Mouse (Mus musculus) testis, adult 2 months (tissue): ENCODE data around the gene Casp3.

ENCODE experiments used
- CTCF ChIP-seq: fragments of 200-500 bp; IDR thresholded peaks from 2 replicates; pipeline ENCODE4 v1.5.1; 2012; ENCODE audit warnings: low read depth, mild to moderate bottlenecking, inconsistent platforms, low read length, moderate library complexity; ENCODE audit not compliant: control insufficient read depth, insufficient read depth, insufficient replicate concordance
- POLR2A ChIP-seq: fragments of 200-500 bp; IDR thresholded peaks from 2 replicates; pipeline ENCODE4 v1.6.1; 2012; ENCODE audit warnings: low read depth, mild to moderate bottlenecking, inconsistent platforms, low read length, moderate library complexity; ENCODE audit not compliant: control insufficient read depth

DNA sequence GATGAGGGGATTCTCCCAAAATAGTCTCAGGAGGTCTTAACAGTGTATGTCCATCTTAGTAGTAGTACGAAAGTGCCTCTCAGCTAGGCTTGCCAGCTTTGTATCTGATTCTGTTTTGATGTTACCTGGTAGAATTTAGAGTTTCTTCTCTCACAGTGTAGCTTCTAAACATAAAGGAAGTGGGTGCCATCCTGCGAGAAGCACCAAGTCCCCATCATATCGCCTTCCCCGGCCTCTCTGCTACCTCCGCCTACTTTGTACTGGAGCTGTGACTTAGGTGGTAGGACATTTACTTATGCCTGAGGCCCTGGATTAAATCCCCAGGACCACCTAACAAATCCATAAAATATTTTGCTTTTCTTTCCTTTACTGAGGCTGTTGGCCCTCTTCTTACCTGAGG lies 9.6 kb downstream of the Casp3 start:
- TF ChIP-seq CTCF, result no peak
- TF ChIP-seq POLR2A, result no peak
